Mouse (Mus musculus): Measurements from ENCODE around the gene Mt1. TPM values are rescaled to one million over a fixed set of nuclear protein-coding genes. Genes with fewer than 3 reads are reported as not detected.
"Not testable (repeated sequence)": the region's sequence is repeated elsewhere in the genome, so short reads cannot be mapped to it uniquely, and the experiment has no call there.

The Mt1 gene
- polyA plus RNA-seq, 1 experiment = not detected

DNA sequence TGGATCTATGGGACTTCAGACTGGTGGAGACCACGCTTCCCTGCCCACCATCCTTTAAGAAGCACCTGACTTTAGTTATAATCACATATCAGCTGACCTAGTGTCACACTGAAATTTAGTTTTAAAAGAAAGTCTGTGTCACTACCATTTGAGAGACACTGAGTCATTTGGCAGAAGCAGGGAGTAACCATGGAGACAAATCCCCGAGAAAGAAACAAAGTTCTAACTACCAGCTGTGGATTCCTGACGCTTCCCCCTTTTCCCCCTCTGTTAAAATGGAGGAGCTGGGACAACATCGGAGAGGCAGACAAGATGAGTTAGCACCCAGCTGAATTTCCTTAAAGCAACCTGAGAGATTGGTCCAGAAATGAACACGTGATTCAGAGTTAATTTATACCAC is 30.6 kb upstream of the Mt1 start:
- Histone ChIP-seq H3K4me3 (ENCODE audit: insufficient read depth, low read depth, low read length) (no peak overlapping the region), H3K27ac (ENCODE audit: insufficient read depth, low read depth, low read length) (peak overlapping the region; percentile 74; the same call in 1 of the 2 replicates), H3K4me1 (ENCODE audit: control insufficient read depth, insufficient read depth, low read length) (peaks cover 13% of the 10 kb centered on the region)
- 13% methylated on average over 5 of the region's 5 CpGs for WGBS
- TF ChIP-seq POLR2A (IDR thresholded peaks at IDR 0.05; ENCODE audit: insufficient read depth, low read depth, low read length) (no peak), CTCF (IDR thresholded peaks at IDR 0.05; ENCODE audit: insufficient read depth, low read depth, low read length) (no peak)

DNA sequence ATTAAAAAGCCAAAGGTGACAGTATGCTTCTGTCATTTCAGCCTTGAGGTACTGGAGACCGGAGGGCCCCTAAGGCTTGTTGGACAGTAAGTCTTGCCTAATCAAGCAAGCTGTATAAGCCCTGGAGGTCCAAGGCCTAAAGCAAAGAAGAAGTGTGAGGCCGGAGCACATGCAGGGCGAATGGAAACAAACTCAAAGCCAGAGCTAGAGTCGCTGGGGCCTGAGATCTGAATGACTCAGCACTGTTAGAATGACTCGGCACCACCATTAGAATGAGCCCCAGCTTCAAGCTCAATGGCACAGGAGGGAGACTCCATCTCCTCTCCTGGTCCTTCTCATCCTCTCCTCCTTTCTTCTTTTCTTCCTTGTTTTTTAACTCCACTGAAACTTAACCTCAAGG is 28.0 kb upstream of the Mt1 start:
- Histone ChIP-seq H3K4me1 (ENCODE audit: control insufficient read depth, insufficient read depth, low read length) (peaks cover 19% of the 10 kb centered on the region), H3K27ac (ENCODE audit: insufficient read depth, low read depth, low read length) (no peak overlapping the region), H3K4me3 (ENCODE audit: insufficient read depth, low read depth, low read length) (no peak overlapping the region)
- 86% methylated on average over 5 of the region's 5 CpGs for WGBS
- TF ChIP-seq CTCF (IDR thresholded peaks at IDR 0.05; ENCODE audit: insufficient read depth, low read depth, low read length) (no peak), POLR2A (IDR thresholded peaks at IDR 0.05; ENCODE audit: insufficient read depth, low read depth, low read length) (no peak)

DNA sequence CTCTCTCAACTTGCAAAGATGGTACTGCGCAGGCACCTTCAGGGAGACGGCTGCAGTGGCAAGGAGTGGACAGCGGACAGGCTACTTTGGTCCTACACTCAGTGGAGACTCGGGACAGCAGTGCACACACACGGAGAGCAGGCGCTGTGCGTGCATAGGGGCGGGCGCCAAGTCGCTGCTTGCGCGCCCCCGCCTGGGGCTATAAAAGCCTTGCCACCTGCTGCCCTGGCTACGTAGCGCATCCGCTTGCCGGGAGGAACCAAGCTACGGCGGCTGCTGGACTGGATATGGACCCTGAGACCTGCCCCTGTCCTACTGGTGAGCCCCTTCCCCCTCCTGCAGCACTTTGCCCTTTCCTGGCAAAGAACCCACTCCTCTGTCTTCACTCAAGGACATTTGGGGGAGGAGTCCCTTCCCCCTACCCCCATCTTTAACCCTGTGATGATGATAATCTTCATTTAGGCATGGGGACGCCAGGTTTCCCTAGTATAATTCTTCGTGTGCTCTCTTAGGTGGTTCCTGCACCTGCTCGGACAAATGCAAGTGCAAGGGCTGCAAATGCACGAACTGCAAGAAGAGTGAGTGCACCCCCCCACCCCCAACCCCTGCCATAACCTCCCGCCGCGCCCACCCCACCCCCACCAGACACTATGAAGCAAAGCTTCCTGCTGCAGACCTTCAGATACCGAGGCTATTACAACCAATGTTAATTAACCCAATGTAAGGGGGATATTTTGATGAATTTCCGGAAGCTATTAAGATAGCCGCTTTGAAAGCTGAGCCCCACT is 26.2 kb upstream of the Mt1 start, which contains the start of gene Mt3:
Mt3 (plus strand) TSS at position 95 of the 788 bp plus-strand sequence.
- Histone ChIP-seq H3K4me3 (ENCODE audit: insufficient read depth, low read depth, low read length) (peak within 1 kb of the TSS; percentile 84), H3K4me1 (ENCODE audit: control insufficient read depth, insufficient read depth, low read length) (peaks cover 19% of the 10 kb centered on the region), H3K27ac (ENCODE audit: insufficient read depth, low read depth, low read length) (peak within 1 kb of the TSS; percentile 98)
- WGBS = 3% methylated on average over 29 of the region's 29 CpGs
- TF ChIP-seq POLR2A (IDR thresholded peaks at IDR 0.05; ENCODE audit: insufficient read depth, low read depth, low read length) (peak; percentile 97), CTCF (IDR thresholded peaks at IDR 0.05; ENCODE audit: insufficient read depth, low read depth, low read length) (no peak)

DNA sequence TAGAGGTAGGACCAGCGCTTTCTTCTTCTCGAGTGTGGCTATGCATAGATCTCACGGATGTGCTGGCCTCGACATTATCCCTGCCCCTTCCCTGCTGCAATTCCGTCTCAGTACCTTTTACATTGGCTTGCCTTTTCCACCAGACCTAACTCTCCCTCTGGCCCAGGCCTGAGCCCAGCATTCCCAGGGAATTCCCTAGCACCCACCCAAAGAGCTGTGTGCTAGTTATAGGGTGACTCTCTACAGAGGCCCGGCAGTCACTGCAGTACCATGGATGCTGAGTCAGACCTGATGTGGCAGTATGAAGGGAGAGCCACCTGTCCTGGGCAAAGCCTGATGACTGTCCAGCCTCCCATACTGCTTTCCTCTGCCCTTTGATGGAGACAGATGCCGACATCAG is 25.4 kb upstream of the Mt1 start:
- 7% methylated on average over 7 of the region's 7 CpGs for WGBS
- Histone ChIP-seq H3K27ac (ENCODE audit: insufficient read depth, low read depth, low read length) (peak overlapping the region; percentile 86), H3K4me3 (ENCODE audit: insufficient read depth, low read depth, low read length) (peak overlapping the region; percentile 84), H3K4me1 (ENCODE audit: control insufficient read depth, insufficient read depth, low read length) (peaks cover 15% of the 10 kb centered on the region)
- no peak for TF ChIP-seq CTCF (IDR thresholded peaks at IDR 0.05; ENCODE audit: insufficient read depth, low read depth, low read length)
- TF ChIP-seq POLR2A (IDR thresholded peaks at IDR 0.05; ENCODE audit: insufficient read depth, low read depth, low read length) = no peak

DNA sequence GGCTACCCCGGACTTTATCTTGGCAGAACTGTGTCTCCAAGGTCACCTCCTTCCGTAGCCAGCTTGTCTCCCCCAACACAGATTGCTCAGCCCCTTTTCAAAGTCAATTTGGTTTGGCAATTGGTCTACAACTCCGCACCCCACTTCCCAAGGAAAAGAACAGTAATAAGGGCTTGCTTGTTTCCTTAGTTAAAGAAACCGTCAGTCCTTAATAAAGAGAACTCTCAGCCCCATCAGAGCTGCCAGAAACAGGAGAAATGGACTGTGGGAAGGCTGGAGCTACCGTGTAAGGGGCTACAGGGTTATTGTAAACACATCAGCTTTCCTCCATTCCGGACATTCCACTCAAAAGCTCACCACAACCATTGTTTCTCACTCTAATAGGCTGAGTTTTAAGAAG is 24.3 kb upstream of the Mt1 start:
- 37% methylated on average over 6 of the region's 6 CpGs for WGBS
- no peak overlapping the region for H3K27ac ChIP-seq (ENCODE audit: insufficient read depth, low read depth, low read length)
- TF ChIP-seq CTCF (IDR thresholded peaks at IDR 0.05; ENCODE audit: insufficient read depth, low read depth, low read length) (no peak), POLR2A (IDR thresholded peaks at IDR 0.05; ENCODE audit: insufficient read depth, low read depth, low read length) (no peak)
- H3K4me3 ChIP-seq (ENCODE audit: insufficient read depth, low read depth, low read length) = no peak overlapping the region
- peaks cover 15% of the 10 kb centered on the region for H3K4me1 ChIP-seq (ENCODE audit: control insufficient read depth, insufficient read depth, low read length)

DNA sequence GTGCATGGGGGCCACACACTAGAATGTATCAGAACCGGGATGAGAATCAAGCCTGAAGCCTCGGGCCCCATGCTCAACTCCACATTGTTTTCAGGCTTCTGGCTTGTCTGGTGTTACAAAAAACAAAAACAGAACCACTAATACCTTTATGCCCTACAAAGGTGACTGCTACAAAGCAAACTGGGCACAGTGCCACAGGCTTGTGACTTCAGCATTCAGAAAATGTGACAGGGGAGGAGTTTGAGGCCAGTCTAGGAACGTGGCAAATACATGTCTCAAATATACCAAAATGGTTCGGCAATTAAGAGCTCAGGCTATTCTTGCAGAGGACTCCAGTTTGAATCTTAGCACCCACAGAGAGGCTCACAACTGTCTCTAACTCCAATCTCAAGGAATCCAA is 22.8 kb upstream of the Mt1 start:
- no peak overlapping the region for H3K4me3 ChIP-seq (ENCODE audit: insufficient read depth, low read depth, low read length)
- TF ChIP-seq POLR2A (IDR thresholded peaks at IDR 0.05; ENCODE audit: insufficient read depth, low read depth, low read length) = no peak
- no peak for TF ChIP-seq CTCF (IDR thresholded peaks at IDR 0.05; ENCODE audit: insufficient read depth, low read depth, low read length)
- H3K4me1 ChIP-seq (ENCODE audit: control insufficient read depth, insufficient read depth, low read length) = peaks cover 15% of the 10 kb centered on the region
- WGBS = 60% methylated on average over 4 of the region's 4 CpGs
- H3K27ac ChIP-seq (ENCODE audit: insufficient read depth, low read depth, low read length) = no peak overlapping the region

DNA sequence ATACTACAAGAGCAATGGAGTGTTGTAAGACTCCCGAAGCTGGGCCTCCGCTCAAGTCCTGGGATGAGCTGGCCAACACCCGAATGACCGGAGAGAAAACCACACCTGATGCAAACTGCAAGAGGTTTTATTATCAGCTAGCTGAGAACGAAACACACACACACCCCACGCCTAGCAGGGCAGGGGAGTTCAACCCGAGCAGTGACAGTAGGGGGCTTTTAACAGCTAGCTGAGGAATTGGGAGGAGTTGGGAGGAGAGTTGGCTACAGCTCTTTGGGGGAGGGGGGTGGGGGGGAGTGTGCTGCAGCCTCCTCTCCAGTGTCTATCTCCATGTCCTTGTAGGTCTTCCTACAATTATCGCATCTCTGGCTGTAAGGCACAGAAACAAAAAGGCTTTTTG is 13.1 kb upstream of the Mt1 start:
- not testable (repeated sequence) for H3K27ac ChIP-seq (ENCODE audit: insufficient read depth, low read depth, low read length); H3K4me1 ChIP-seq (ENCODE audit: control insufficient read depth, insufficient read depth, low read length); H3K4me3 ChIP-seq (ENCODE audit: insufficient read depth, low read depth, low read length)
- WGBS = 51% methylated on average over 8 of the region's 8 CpGs

DNA sequence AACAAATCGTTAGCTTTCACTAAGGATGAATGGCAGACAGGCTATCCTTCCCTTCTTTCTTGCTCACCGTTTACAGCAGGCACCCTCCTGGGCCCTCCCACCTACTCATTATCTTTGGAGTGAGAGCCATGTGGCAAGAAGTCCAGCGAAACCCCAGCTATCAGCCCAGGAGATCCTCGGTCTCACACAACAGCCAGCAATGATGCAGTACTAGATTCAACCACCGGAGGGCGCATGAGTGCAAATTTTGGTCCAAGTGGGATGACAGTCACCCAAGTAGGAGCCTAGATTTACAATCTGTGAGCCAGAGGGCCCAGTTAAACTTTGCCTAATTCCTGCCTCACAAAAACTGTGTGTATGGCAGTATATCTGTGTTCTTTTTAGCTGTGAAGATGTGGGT is 11.6 kb upstream of the Mt1 start:
- no peak for TF ChIP-seq POLR2A (IDR thresholded peaks at IDR 0.05; ENCODE audit: insufficient read depth, low read depth, low read length)
- peak; percentile 44 for TF ChIP-seq CTCF (IDR thresholded peaks at IDR 0.05; ENCODE audit: insufficient read depth, low read depth, low read length)
- H3K27ac ChIP-seq (ENCODE audit: insufficient read depth, low read depth, low read length) = no peak overlapping the region
- no peak overlapping the region for H3K4me3 ChIP-seq (ENCODE audit: insufficient read depth, low read depth, low read length)
- H3K4me1 ChIP-seq (ENCODE audit: control insufficient read depth, insufficient read depth, low read length) = peaks cover 16% of the 10 kb centered on the region
- WGBS = under 1% methylated on average over 6 of the region's 6 CpGs

DNA sequence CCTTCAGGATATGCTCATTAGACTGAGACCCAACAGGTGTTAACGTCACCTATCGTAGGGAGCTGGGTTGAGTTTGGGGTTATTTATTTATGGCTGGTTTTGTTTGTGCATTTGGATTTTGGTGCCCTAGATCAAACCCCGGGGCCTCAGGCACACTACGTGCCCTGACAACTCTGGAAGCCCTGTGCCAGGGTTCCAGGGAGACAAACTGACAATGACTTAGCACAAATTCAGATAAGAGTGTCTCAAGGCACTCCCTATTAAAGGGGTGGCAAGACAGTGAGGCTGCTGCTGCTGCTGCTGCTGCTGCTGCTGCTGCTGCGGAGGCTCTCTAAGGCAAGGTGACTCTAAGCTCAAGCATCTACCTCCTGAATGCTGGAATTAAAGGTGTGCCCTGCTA is 9.3 kb upstream of the Mt1 start:
- 93% methylated on average over 5 of the region's 5 CpGs for WGBS
- Histone ChIP-seq H3K4me3 (ENCODE audit: insufficient read depth, low read depth, low read length) (no peak overlapping the region), H3K4me1 (ENCODE audit: control insufficient read depth, insufficient read depth, low read length) (peaks cover 23% of the 10 kb centered on the region), H3K27ac (ENCODE audit: insufficient read depth, low read depth, low read length) (no peak overlapping the region)
- no peak for TF ChIP-seq POLR2A (IDR thresholded peaks at IDR 0.05; ENCODE audit: insufficient read depth, low read depth, low read length)
- no peak for TF ChIP-seq CTCF (IDR thresholded peaks at IDR 0.05; ENCODE audit: insufficient read depth, low read depth, low read length)

Data from olfactory bulb, adult 2 months (tissue).